Mouse (Mus musculus): ENCODE measurements at regions not wholly inside any gene's neighbourhood (a gene's known extent, or its start where the extent isn't known, plus 50 kb on each side); places are given as distances from the start of the nearest gene placed in this dataset.

GRCm38 (mm10) chr7:113066536-113066935 is 112.8 kb downstream of the Rassf10 start:
- H3K27ac ChIP-seq (replicated peaks in 1 of 2; ENCODE audit: control insufficient read depth in 1 of 2, insufficient read depth in 1 of 2, low read depth in 2 of 2, low read length in 2 of 2), result peak overlapping the region; percentile 33 to 47; a peak in 2 of 4 replicates
- peak overlapping the region; percentile 33; the same call in 1 of the 2 replicates for H3K4me2 ChIP-seq (ENCODE audit: low read length)
- WGBS, result 16% methylated on average over 12 of the region's 12 CpGs
- H3K4me3 ChIP-seq (ENCODE audit: control insufficient read depth in 1 of 2, insufficient read depth in 1 of 2, low read depth in 1 of 2, low read length in 2 of 2), result no peak overlapping the region
- no peak overlapping the region for H3K9ac ChIP-seq (ENCODE audit: low read length)
- no peak for ATAC-seq (ENCODE audit: insufficient number of reproducible peaks, insufficient read depth, low FRiP score, low read depth)
- H3K9me3 ChIP-seq (ENCODE audit: control insufficient read depth, low read length), result no peaks in the 10 kb centered on the region
- no peaks in the 10 kb centered on the region for H3K36me3 ChIP-seq (ENCODE audit: control insufficient read depth, insufficient read depth, low read length)
- peaks cover 2% of the 10 kb centered on the region; the same call in 1 of the 2 replicates for H3K27me3 ChIP-seq (ENCODE audit: control insufficient read depth, insufficient read depth, low read length)
- peaks cover 10 to 12% of the 10 kb centered on the region in 2 experiments for H3K4me1 ChIP-seq (ENCODE audit: control insufficient read depth in 2 of 2, insufficient read depth in 2 of 2, low read length in 2 of 2)

- no peak overlapping the region for H3K9ac ChIP-seq (ENCODE audit: low read length)
- no peak overlapping the region for H3K27ac ChIP-seq (replicated peaks in 1 of 2; ENCODE audit: control insufficient read depth in 1 of 2, insufficient read depth in 1 of 2, low read depth in 2 of 2, low read length in 2 of 2)
- H3K9me3 ChIP-seq (ENCODE audit: control insufficient read depth, low read length), result no peaks in the 10 kb centered on the region
- no peak overlapping the region for H3K4me2 ChIP-seq (ENCODE audit: low read length)
- WGBS, result 95% methylated on average over 6 of the region's 6 CpGs
- peaks cover 10 to 12% of the 10 kb centered on the region in 2 experiments for H3K4me1 ChIP-seq (ENCODE audit: control insufficient read depth in 2 of 2, insufficient read depth in 2 of 2, low read length in 2 of 2)
- no peak overlapping the region for H3K4me3 ChIP-seq (ENCODE audit: control insufficient read depth in 1 of 2, insufficient read depth in 1 of 2, low read depth in 1 of 2, low read length in 2 of 2)
- H3K27me3 ChIP-seq (ENCODE audit: control insufficient read depth, insufficient read depth, low read length), result peaks cover 2% of the 10 kb centered on the region; the same call in 1 of the 2 replicates
- no peak for ATAC-seq (ENCODE audit: insufficient number of reproducible peaks, insufficient read depth, low FRiP score, low read depth)
- no peaks in the 10 kb centered on the region for H3K36me3 ChIP-seq (ENCODE audit: control insufficient read depth, insufficient read depth, low read length)
Observed at GRCm38 (mm10) chr7:113068296-113068695, 114.5 kb downstream of the Rassf10 start.

- no peaks in the 10 kb centered on the region for H3K36me3 ChIP-seq (ENCODE audit: control insufficient read depth, insufficient read depth, low read length)
- peaks cover 2% of the 10 kb centered on the region; the same call in 1 of the 2 replicates for H3K27me3 ChIP-seq (ENCODE audit: control insufficient read depth, insufficient read depth, low read length)
- H3K4me3 ChIP-seq (ENCODE audit: control insufficient read depth in 1 of 2, insufficient read depth in 1 of 2, low read depth in 1 of 2, low read length in 2 of 2), result no peak overlapping the region
- WGBS, result 69% methylated on average over 4 of the region's 4 CpGs
- H3K4me1 ChIP-seq (ENCODE audit: control insufficient read depth in 2 of 2, insufficient read depth in 2 of 2, low read length in 2 of 2), result peaks cover 10 to 12% of the 10 kb centered on the region in 2 experiments
- no peak for ATAC-seq (ENCODE audit: insufficient number of reproducible peaks, insufficient read depth, low FRiP score, low read depth)
- H3K27ac ChIP-seq (replicated peaks in 1 of 2; ENCODE audit: control insufficient read depth in 1 of 2, insufficient read depth in 1 of 2, low read depth in 2 of 2, low read length in 2 of 2), result no peak overlapping the region
- H3K9ac ChIP-seq (ENCODE audit: low read length), result no peak overlapping the region
- H3K4me2 ChIP-seq (ENCODE audit: low read length), result no peak overlapping the region
- H3K9me3 ChIP-seq (ENCODE audit: control insufficient read depth, low read length), result no peaks in the 10 kb centered on the region
Observed at GRCm38 (mm10) chr7:113069336-113069924, 115.7 kb downstream of the Rassf10 start.

GRCm38 (mm10) chr7:113071418-113071817 is 117.7 kb downstream of the Rassf10 start:
- ATAC-seq (ENCODE audit: insufficient number of reproducible peaks, insufficient read depth, low FRiP score, low read depth), result no peak
- H3K36me3 ChIP-seq (ENCODE audit: control insufficient read depth, insufficient read depth, low read length), result no peaks in the 10 kb centered on the region
- WGBS, result 61% methylated on average over 1 of the region's 1 CpGs
- peaks cover 5 to 7% of the 10 kb centered on the region in 2 experiments for H3K4me1 ChIP-seq (ENCODE audit: control insufficient read depth in 2 of 2, insufficient read depth in 2 of 2, low read length in 2 of 2)
- H3K9ac ChIP-seq (ENCODE audit: low read length), result no peak overlapping the region
- H3K9me3 ChIP-seq (ENCODE audit: control insufficient read depth, low read length), result no peaks in the 10 kb centered on the region
- 0 out of 2 replicates have a peak, but pooled peaks cover 2% of the 10 kb centered on the region for H3K27me3 ChIP-seq (ENCODE audit: control insufficient read depth, insufficient read depth, low read length)
- no peak overlapping the region for H3K27ac ChIP-seq (replicated peaks in 1 of 2; ENCODE audit: control insufficient read depth in 1 of 2, insufficient read depth in 1 of 2, low read depth in 2 of 2, low read length in 2 of 2)
- H3K4me3 ChIP-seq (ENCODE audit: control insufficient read depth in 1 of 2, insufficient read depth in 1 of 2, low read depth in 1 of 2, low read length in 2 of 2), result no peak overlapping the region
- no peak overlapping the region for H3K4me2 ChIP-seq (ENCODE audit: low read length)

- no peak for ATAC-seq (ENCODE audit: insufficient number of reproducible peaks, insufficient read depth, low FRiP score, low read depth)
- Histone ChIP-seq H3K4me1 (ENCODE audit: control insufficient read depth in 2 of 2, insufficient read depth in 2 of 2, low read length in 2 of 2) (no peaks in the 10 kb centered on the region), H3K9me3 (ENCODE audit: control insufficient read depth, low read length) (no peaks in the 10 kb centered on the region), H3K27ac (replicated peaks in 1 of 2; ENCODE audit: control insufficient read depth in 1 of 2, insufficient read depth in 1 of 2, low read depth in 2 of 2, low read length in 2 of 2) (no peak overlapping the region), H3K4me3 (ENCODE audit: control insufficient read depth in 1 of 2, insufficient read depth in 1 of 2, low read depth in 1 of 2, low read length in 2 of 2) (no peak overlapping the region), H3K4me2 (ENCODE audit: low read length) (no peak overlapping the region), H3K27me3 (ENCODE audit: control insufficient read depth, insufficient read depth, low read length) (no peaks in the 10 kb centered on the region), H3K9ac (ENCODE audit: low read length) (no peak overlapping the region), H3K36me3 (ENCODE audit: control insufficient read depth, insufficient read depth, low read length) (no peaks in the 10 kb centered on the region)
- 44% methylated on average over 6 of the region's 6 CpGs for WGBS
Observed at GRCm38 (mm10) chr7:113073781-113074180, 120.0 kb downstream of the Rassf10 start.

GRCm38 (mm10) chr7:113075371-113075770 is 121.6 kb downstream of the Rassf10 start:
- Histone ChIP-seq H3K4me1 (ENCODE audit: control insufficient read depth in 2 of 2, insufficient read depth in 2 of 2, low read length in 2 of 2) (peaks cover 0 to under 1% of the 10 kb centered on the region in 2 experiments; a peak in 1 of 4 replicates), H3K9me3 (ENCODE audit: control insufficient read depth, low read length) (no peaks in the 10 kb centered on the region), H3K4me3 (ENCODE audit: control insufficient read depth in 1 of 2, insufficient read depth in 1 of 2, low read depth in 1 of 2, low read length in 2 of 2) (no peak overlapping the region), H3K27ac (replicated peaks in 1 of 2; ENCODE audit: control insufficient read depth in 1 of 2, insufficient read depth in 1 of 2, low read depth in 2 of 2, low read length in 2 of 2) (no peak overlapping the region), H3K36me3 (ENCODE audit: control insufficient read depth, insufficient read depth, low read length) (no peaks in the 10 kb centered on the region), H3K9ac (ENCODE audit: low read length) (no peak overlapping the region), H3K27me3 (ENCODE audit: control insufficient read depth, insufficient read depth, low read length) (no peaks in the 10 kb centered on the region), H3K4me2 (ENCODE audit: low read length) (no peak overlapping the region)
- ATAC-seq (ENCODE audit: insufficient number of reproducible peaks, insufficient read depth, low FRiP score, low read depth), result no peak
- 53% methylated on average over 6 of the region's 6 CpGs for WGBS

GRCm38 (mm10) chr7:113076243-113076642 is 122.5 kb downstream of the Rassf10 start:
- Histone ChIP-seq H3K9me3 (ENCODE audit: control insufficient read depth, low read length) (no peaks in the 10 kb centered on the region), H3K36me3 (ENCODE audit: control insufficient read depth, insufficient read depth, low read length) (no peaks in the 10 kb centered on the region), H3K4me1 (ENCODE audit: control insufficient read depth in 2 of 2, insufficient read depth in 2 of 2, low read length in 2 of 2) (peaks cover 8% of the 10 kb centered on the region in 2 experiments), H3K4me3 (ENCODE audit: control insufficient read depth in 1 of 2, insufficient read depth in 1 of 2, low read depth in 1 of 2, low read length in 2 of 2) (no peak overlapping the region), H3K27me3 (ENCODE audit: control insufficient read depth, insufficient read depth, low read length) (no peaks in the 10 kb centered on the region), H3K4me2 (ENCODE audit: low read length) (no peak overlapping the region), H3K9ac (ENCODE audit: low read length) (no peak overlapping the region), H3K27ac (replicated peaks in 1 of 2; ENCODE audit: control insufficient read depth in 1 of 2, insufficient read depth in 1 of 2, low read depth in 2 of 2, low read length in 2 of 2) (no peak overlapping the region)
- 74% methylated on average over 7 of the region's 7 CpGs for WGBS
- ATAC-seq (ENCODE audit: insufficient number of reproducible peaks, insufficient read depth, low FRiP score, low read depth), result no peak

- no peak overlapping the region for H3K4me3 ChIP-seq (ENCODE audit: control insufficient read depth in 1 of 2, insufficient read depth in 1 of 2, low read depth in 1 of 2, low read length in 2 of 2)
- WGBS, result 14% methylated on average over 5 of the region's 5 CpGs
Observed at GRCm38 (mm10) chr7:113081120-113081519, 126.1 kb upstream of the Arntl start.

More at GRCm38 (mm10) chr7:113081120-113081519, 126.1 kb upstream of the Arntl start:
- H3K27ac ChIP-seq (replicated peaks in 1 of 2; ENCODE audit: control insufficient read depth in 1 of 2, insufficient read depth in 1 of 2, low read depth in 2 of 2, low read length in 2 of 2), result peak overlapping the region in 1 of 2 experiments; percentile 53; a peak in 1 of 4 replicates
- H3K4me1 ChIP-seq (ENCODE audit: control insufficient read depth in 2 of 2, insufficient read depth in 2 of 2, low read length in 2 of 2), result peaks cover 10 to 13% of the 10 kb centered on the region in 2 experiments
- H3K4me2 ChIP-seq (ENCODE audit: low read length), result 0 out of 2 replicates have a peak overlapping the region, but pooled peaks have one; percentile 9
- no peak overlapping the region for H3K9ac ChIP-seq (ENCODE audit: low read length)
- H3K9me3 ChIP-seq (ENCODE audit: control insufficient read depth, low read length), result no peaks in the 10 kb centered on the region
- H3K27me3 ChIP-seq (ENCODE audit: control insufficient read depth, insufficient read depth, low read length), result no peaks in the 10 kb centered on the region
- ATAC-seq (ENCODE audit: insufficient number of reproducible peaks, insufficient read depth, low FRiP score, low read depth), result no peak
- H3K36me3 ChIP-seq (ENCODE audit: control insufficient read depth, insufficient read depth, low read length), result no peaks in the 10 kb centered on the region

All from heart, embryonic 14.5 days (tissue).